Mouse (Mus musculus) lung, embryonic 14.5 days (tissue): ENCODE measurements around the gene Macf1. TPM values are rescaled to one million over a fixed set of nuclear protein-coding genes. Genes with fewer than 3 reads are reported as not detected.

Source experiments
- ATAC-seq: fragments of 200-750 bp; cut with Nextera tagmentation; 2 replicates; pipeline ENCODE4 v1.8.0; 2017; ENCODE audit warnings: mild to moderate bottlenecking, moderate TSS enrichment, moderate library complexity; ENCODE audit not compliant: insufficient read depth
- DNase-seq: peaks from one replicate; pipeline ENCODE4 v3.0.0-alpha.2; 2015
- H3K27ac ChIP-seq: fragments of 300-500 bp; sonication (generic); 2 replicates; pipeline ENCODE4 v1.5.1; 2014; ENCODE audit warnings: low read depth, mild to moderate bottlenecking, moderate library complexity
- H3K27me3 ChIP-seq: fragments of 300-500 bp; sonication (generic); 2 replicates; pipeline ENCODE4 v1.6.1; 2014; ENCODE audit warnings: low read length, control low read depth; ENCODE audit not compliant: insufficient read depth
- H3K36me3 ChIP-seq: fragments of 300-500 bp; sonication (generic); 2 replicates; pipeline ENCODE4 v1.6.1; 2014; ENCODE audit warnings: control low read depth; ENCODE audit not compliant: insufficient read depth
- H3K4me1 ChIP-seq: fragments of 300-500 bp; sonication (generic); 2 replicates; pipeline ENCODE4 v1.6.1; 2014; ENCODE audit warnings: antibody characterized with exemption, control low read depth; ENCODE audit not compliant: insufficient read depth
- H3K4me2 ChIP-seq: fragments of 300-500 bp; sonication (generic); 2 replicates; pipeline ENCODE4 v1.6.1; 2014; ENCODE audit warnings: mild to moderate bottlenecking
- H3K4me3 ChIP-seq: fragments of 300-500 bp; sonication (generic); 2 replicates; pipeline ENCODE4 v1.5.1; 2014; ENCODE audit warnings: low read depth, low read length
- H3K9ac ChIP-seq: fragments of 300-500 bp; sonication (generic); 2 replicates; pipeline ENCODE4 v1.6.1; 2014
- H3K9me3 ChIP-seq: fragments of 300-500 bp; sonication (generic); 2 replicates; pipeline ENCODE4 v1.6.1; 2016; ENCODE audit warnings: low read depth, low read length, control low read depth
- CTCF ChIP-seq: IDR thresholded peaks from 2 replicates; pipeline ENCODE4 v1.5.1; 2016; ENCODE audit warnings: antibody characterized with exemption, low read depth
- WGBS: fragments of 180-500 bp; shearing (Covaris S2); extraction: QIAGEN DNeasy Blood & Tissue Kit; methylation state at CpG from one replicate; pipeline ENCODE4 v1.1.7; 2014; 5-methylcytosine and 5-hydroxymethylcytosine counted together
- polyA plus RNA-seq: library from polyadenylated mRNA; unstranded; fragments of >200 nt; fragmentation: Nextera tagmentation; extraction: Ambion mirVana; gene quantifications from 2 replicates; pipeline ENCODE4 v1.2.1, GENCODE M21; 2014

Gene Macf1
- polyA plus RNA-seq, 1 experiment from 2014 or later = 103 TPM

- no peaks in the 10 kb centered on the region for H3K27me3 ChIP-seq
- no peak for TF ChIP-seq CTCF
- H3K36me3 ChIP-seq = peaks cover 7% of the 10 kb centered on the region; the same call in 1 of the 2 replicates
- no peak overlapping the region for H3K9ac ChIP-seq
- H3K27ac ChIP-seq = no peak overlapping the region
- no peaks in the 10 kb centered on the region for H3K9me3 ChIP-seq
- 23% methylated on average over 3 of the region's 3 CpGs for WGBS
- H3K4me1 ChIP-seq = no peaks in the 10 kb centered on the region
- ATAC-seq = no peak
- H3K4me2 ChIP-seq = no peak overlapping the region
- no peak for DNase-seq
- no peak overlapping the region for H3K4me3 ChIP-seq
These were observed 131.5 kb downstream of the Macf1 start for GRCm38 (mm10) chr4:123552689-123553088.

GRCm38 (mm10) chr4:123548317-123548716 lies 135.8 kb downstream of the Macf1 start:
- no peak overlapping the region for H3K4me2 ChIP-seq
- H3K27ac ChIP-seq = no peak overlapping the region
- H3K27me3 ChIP-seq = no peaks in the 10 kb centered on the region
- H3K4me3 ChIP-seq = no peak overlapping the region
- no peaks in the 10 kb centered on the region for H3K9me3 ChIP-seq
- ATAC-seq (no peak), DNase-seq (no peak)
- H3K4me1 ChIP-seq = no peaks in the 10 kb centered on the region
- 88% methylated on average over 3 of the region's 3 CpGs for WGBS
- no peak overlapping the region for H3K9ac ChIP-seq
- H3K36me3 ChIP-seq = peaks cover 7% of the 10 kb centered on the region; the same call in 1 of the 2 replicates
- no peak for TF ChIP-seq CTCF

GRCm38 (mm10) chr4:123543691-123544090 lies 140.5 kb downstream of the Macf1 start:
- Histone ChIP-seq H3K9me3 (no peaks in the 10 kb centered on the region), H3K4me2 (no peak overlapping the region), H3K27ac (no peak overlapping the region), H3K9ac (no peak overlapping the region), H3K36me3 (no peaks in the 10 kb centered on the region; the same call in 1 of the 2 replicates), H3K4me3 (no peak overlapping the region), H3K4me1 (no peaks in the 10 kb centered on the region), H3K27me3 (no peaks in the 10 kb centered on the region)
- DNase-seq (no peak), ATAC-seq (no peak)
- TF ChIP-seq CTCF = no peak

- DNase-seq (peak; percentile 87), ATAC-seq (peak; percentile 82)
- Histone ChIP-seq H3K4me3 (no peak overlapping the region), H3K36me3 (0 out of 2 replicates have a peak, but pooled peaks cover 4% of the 10 kb centered on the region), H3K9me3 (no peaks in the 10 kb centered on the region), H3K4me1 (no peaks in the 10 kb centered on the region), H3K27me3 (no peaks in the 10 kb centered on the region), H3K4me2 (no peak overlapping the region), H3K9ac (no peak overlapping the region), H3K27ac (no peak overlapping the region)
- peak; percentile 77 for TF ChIP-seq CTCF
- 28% methylated on average over 1 of the region's 1 CpGs for WGBS
These were observed 148.9 kb downstream of the Macf1 start for GRCm38 (mm10) chr4:123535271-123535670.

- no peaks in the 10 kb centered on the region for H3K9me3 ChIP-seq
- ATAC-seq (no peak), DNase-seq (no peak)
- no peaks in the 10 kb centered on the region for H3K27me3 ChIP-seq
- H3K4me2 ChIP-seq = no peak overlapping the region
- H3K9ac ChIP-seq = no peak overlapping the region
- peaks cover 13% of the 10 kb centered on the region for H3K4me1 ChIP-seq
- no peak overlapping the region for H3K4me3 ChIP-seq
- TF ChIP-seq CTCF = no peak
- H3K36me3 ChIP-seq = no peaks in the 10 kb centered on the region
- 41% methylated on average over 3 of the region's 3 CpGs for WGBS
- H3K27ac ChIP-seq = no peak overlapping the region
These were observed 152.2 kb downstream of the Macf1 start for GRCm38 (mm10) chr4:123532001-123532400.

GRCm38 (mm10) chr4:123530976-123531375 lies 153.2 kb downstream of the Macf1 start:
- H3K27me3 ChIP-seq = no peaks in the 10 kb centered on the region
- H3K27ac ChIP-seq = no peak overlapping the region
- H3K9me3 ChIP-seq = no peaks in the 10 kb centered on the region
- peaks cover 17% of the 10 kb centered on the region for H3K4me1 ChIP-seq
- no peak overlapping the region for H3K9ac ChIP-seq
- no peak overlapping the region for H3K4me2 ChIP-seq
- no peak for ATAC-seq
- TF ChIP-seq CTCF = no peak
- WGBS = 85% methylated on average over 6 of the region's 6 CpGs
- no peak for DNase-seq
- no peaks in the 10 kb centered on the region for H3K36me3 ChIP-seq
- no peak overlapping the region for H3K4me3 ChIP-seq

GRCm38 (mm10) chr4:123529230-123529629 lies 154.9 kb downstream of the Macf1 start:
- Histone ChIP-seq H3K9ac (no peak overlapping the region), H3K4me1 (peaks cover 17% of the 10 kb centered on the region), H3K9me3 (no peaks in the 10 kb centered on the region), H3K4me3 (no peak overlapping the region), H3K36me3 (no peaks in the 10 kb centered on the region), H3K27me3 (no peaks in the 10 kb centered on the region), H3K27ac (0 out of 2 replicates have a peak overlapping the region, but pooled peaks have one; percentile 13), H3K4me2 (no peak overlapping the region)
- ATAC-seq (no peak), DNase-seq (peak; percentile 68)
- TF ChIP-seq CTCF = peak; percentile 67
- 44% methylated on average over 6 of the region's 6 CpGs for WGBS

GRCm38 (mm10) chr4:123527607-123528010 lies 156.6 kb downstream of the Macf1 start:
- peak overlapping the region; percentile 60 for H3K4me2 ChIP-seq
- H3K9ac ChIP-seq = peak overlapping the region; percentile 43
- TF ChIP-seq CTCF = no peak
- DNase-seq (peak; percentile 83), ATAC-seq (peak; percentile 89)
- peak overlapping the region; percentile 29 for H3K4me3 ChIP-seq
- H3K9me3 ChIP-seq = no peaks in the 10 kb centered on the region
- no peaks in the 10 kb centered on the region for H3K36me3 ChIP-seq
- H3K27me3 ChIP-seq = no peaks in the 10 kb centered on the region
- H3K27ac ChIP-seq = peak overlapping the region; percentile 85
- H3K4me1 ChIP-seq = peaks cover 17% of the 10 kb centered on the region
- WGBS = 5% methylated on average over 8 of the region's 8 CpGs
